Mouse (Mus musculus): Measurements from ENCODE around the gene Adamtsl1.

The Adamtsl1 gene

GRCm38 (mm10) chr4:85801805-85802204 lies 287.8 kb downstream of the Adamtsl1 start:
- DNase-seq (ENCODE audit: low read depth, low spot score) = peak; percentile 78

- no peak for DNase-seq (ENCODE audit: low read depth, low spot score)
Measured at GRCm38 (mm10) chr4:85814418-85814817, 300.4 kb downstream of the Adamtsl1 start.

- DNase-seq (ENCODE audit: low read depth, low spot score) = no peak
Measured at GRCm38 (mm10) chr4:85818504-85818903, 304.5 kb downstream of the Adamtsl1 start.

GRCm38 (mm10) chr4:85819169-85819568 lies 305.2 kb downstream of the Adamtsl1 start:
- DNase-seq (ENCODE audit: low read depth, low spot score) = peak; percentile 37

GRCm38 (mm10) chr4:85819921-85820320 lies 305.9 kb downstream of the Adamtsl1 start:
- no peak for DNase-seq (ENCODE audit: low read depth, low spot score)

GRCm38 (mm10) chr4:85823952-85824704 lies 310.2 kb downstream of the Adamtsl1 start:
- DNase-seq (ENCODE audit: low read depth, low spot score) = no peak

GRCm38 (mm10) chr4:85824705-85825085 lies 310.7 kb downstream of the Adamtsl1 start:
- no peak for DNase-seq (ENCODE audit: low read depth, low spot score)

- DNase-seq (ENCODE audit: low read depth, low spot score) = no peak
Measured at GRCm38 (mm10) chr4:85837058-85837457, 323.1 kb downstream of the Adamtsl1 start.

- no peak for DNase-seq (ENCODE audit: low read depth, low spot score)
Measured at GRCm38 (mm10) chr4:85837532-85837965, 323.6 kb downstream of the Adamtsl1 start.

- DNase-seq (ENCODE audit: low read depth, low spot score) = no peak
Measured at GRCm38 (mm10) chr4:85838031-85838430, 324.1 kb downstream of the Adamtsl1 start.

- DNase-seq (ENCODE audit: low read depth, low spot score) = no peak
Measured at GRCm38 (mm10) chr4:85842113-85842512, 328.1 kb downstream of the Adamtsl1 start.

- no peak for DNase-seq (ENCODE audit: low read depth, low spot score)
Measured at GRCm38 (mm10) chr4:85844381-85844780, 330.4 kb downstream of the Adamtsl1 start.

GRCm38 (mm10) chr4:85845931-85846330 lies 332.0 kb downstream of the Adamtsl1 start:
- DNase-seq (ENCODE audit: low read depth, low spot score) = no peak

GRCm38 (mm10) chr4:85853401-85853800 lies 339.4 kb downstream of the Adamtsl1 start:
- DNase-seq (ENCODE audit: low read depth, low spot score) = no peak

GRCm38 (mm10) chr4:85854507-85854906 lies 340.5 kb downstream of the Adamtsl1 start:
- DNase-seq (ENCODE audit: low read depth, low spot score) = no peak

- no peak for DNase-seq (ENCODE audit: low read depth, low spot score)
Measured at GRCm38 (mm10) chr4:85879376-85879775, 365.4 kb downstream of the Adamtsl1 start.

- DNase-seq (ENCODE audit: low read depth, low spot score) = no peak
Measured at GRCm38 (mm10) chr4:85881318-85881717, 367.3 kb downstream of the Adamtsl1 start.

GRCm38 (mm10) chr4:85884031-85884430 lies 370.1 kb downstream of the Adamtsl1 start:
- no peak for DNase-seq (ENCODE audit: low read depth, low spot score)

GRCm38 (mm10) chr4:85889877-85890598 lies 376.1 kb downstream of the Adamtsl1 start:
- no peak for DNase-seq (ENCODE audit: low read depth, low spot score)

GRCm38 (mm10) chr4:85901316-85901715 lies 387.3 kb downstream of the Adamtsl1 start:
- peak; percentile 9 for DNase-seq (ENCODE audit: low read depth, low spot score)

- DNase-seq (ENCODE audit: low read depth, low spot score) = no peak
Measured at GRCm38 (mm10) chr4:85904217-85904616, 390.2 kb downstream of the Adamtsl1 start.

GRCm38 (mm10) chr4:85916034-85916433 lies 402.1 kb downstream of the Adamtsl1 start:
- DNase-seq (ENCODE audit: low read depth, low spot score) = no peak

GRCm38 (mm10) chr4:85918366-85918765 lies 404.4 kb downstream of the Adamtsl1 start:
- DNase-seq (ENCODE audit: low read depth, low spot score) = no peak
